Mouse (Mus musculus): ENCODE data around the gene Ech1. TPM values are rescaled to one million over a fixed set of nuclear protein-coding genes. Genes with fewer than 3 reads are reported as not detected.

Ech1 gene
- total RNA-seq, 1 experiment: 64.1 TPM

DNA sequence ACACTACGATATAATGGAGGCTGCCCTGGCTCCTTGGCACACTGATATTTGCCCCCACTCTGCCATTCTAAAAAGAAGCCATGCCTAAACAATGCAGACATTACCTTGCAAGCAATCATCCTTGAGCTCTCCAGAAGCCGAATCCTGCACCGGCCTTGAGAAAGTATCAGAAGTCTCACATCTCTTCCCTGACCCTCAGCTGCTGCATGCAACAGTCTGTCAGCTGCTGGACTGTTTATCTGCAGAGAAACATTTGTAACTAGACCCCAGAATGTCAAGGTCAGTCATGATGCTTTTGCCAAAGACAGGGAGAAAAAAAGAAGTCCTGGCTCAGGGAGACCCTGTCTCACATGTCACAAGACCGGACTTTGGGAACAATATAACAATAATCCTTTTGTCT is 51.1 kb downstream of the Ech1 start:
- H3K9ac ChIP-seq (ENCODE audit: insufficient read depth, low read depth, low read length, poor library complexity, severe bottlenecking): no peak overlapping the region
- in situ Hi-C loops (cut with MboI; ENCODE audit: low sequenced_read_pairs in 2 of 2, unreplicated experiment in 2 of 2): no loop called here
- no peak overlapping the region for H3K27ac ChIP-seq (ENCODE audit: insufficient read depth, low read depth, low read length, poor library complexity, severe bottlenecking)
- no peaks in the 10 kb centered on the region for H3K9me3 ChIP-seq (ENCODE audit: control insufficient read depth, insufficient read depth, low read depth, low read length)
- TF ChIP-seq HCFC1 (IDR thresholded peaks at IDR 0.05; ENCODE audit: borderline replicate concordance, insufficient read depth, low read length) (no peak), ZNF384 (IDR thresholded peaks at IDR 0.05; ENCODE audit: low read depth, low read length) (no peak), ZC3H11A (IDR thresholded peaks at IDR 0.05; ENCODE audit: borderline replicate concordance, low read depth, low read length) (no peak), CHD2 (IDR thresholded peaks at IDR 0.05; ENCODE audit: low read depth, low read length) (no peak), MAFK (IDR thresholded peaks at IDR 0.05; ENCODE audit: insufficient read depth, low read depth, low read length) (no peak)
- peaks cover 0 to 16% of the 10 kb centered on the region in 2 experiments; a peak in 1 of 4 replicates for H3K4me1 ChIP-seq (ENCODE audit: control insufficient read depth in 2 of 2, insufficient read depth in 2 of 2, low read length in 2 of 2, poor library complexity in 1 of 2)
- H3K4me3 ChIP-seq (ENCODE audit: insufficient read depth in 1 of 2, low read depth in 1 of 2, low read length in 2 of 2, poor library complexity in 1 of 2, severe bottlenecking in 1 of 2): no peak overlapping the region
- no peaks in the 10 kb centered on the region for H3K36me3 ChIP-seq (ENCODE audit: control insufficient read depth, insufficient read depth, low read length, poor library complexity, severe bottlenecking)
- no peak for DNase-seq (ENCODE audit: low read depth, low spot score)

DNA sequence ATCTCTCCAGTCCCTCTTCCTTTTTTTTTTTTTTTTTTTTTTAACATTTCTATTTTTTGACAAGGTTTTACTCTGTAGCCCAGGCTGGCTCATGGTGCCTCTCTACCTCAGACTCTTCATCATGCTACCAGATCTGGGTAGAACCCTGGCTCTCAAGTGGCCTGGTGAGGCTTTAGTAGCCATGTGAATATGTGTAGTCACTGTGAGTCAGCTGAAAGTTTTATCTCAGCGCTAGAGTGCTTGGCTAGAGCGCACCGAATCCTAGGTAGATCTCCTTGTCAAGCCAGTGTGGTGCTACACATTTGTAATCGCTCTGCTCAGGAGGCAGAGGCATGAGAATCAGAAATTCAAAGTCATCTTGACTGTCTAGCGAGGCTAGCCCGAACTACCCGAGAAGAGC is 52.1 kb downstream of the Ech1 start:
- Histone ChIP-seq H3K4me1 (ENCODE audit: control insufficient read depth in 2 of 2, insufficient read depth in 2 of 2, low read length in 2 of 2, poor library complexity in 1 of 2) (peaks cover 0 to 24% of the 10 kb centered on the region in 2 experiments; a peak in 2 of 4 replicates), H3K27ac (ENCODE audit: insufficient read depth, low read depth, low read length, poor library complexity, severe bottlenecking) (no peak overlapping the region)
- in situ Hi-C loops (cut with MboI; ENCODE audit: low sequenced_read_pairs in 2 of 2, unreplicated experiment in 2 of 2): no loop called here

DNA sequence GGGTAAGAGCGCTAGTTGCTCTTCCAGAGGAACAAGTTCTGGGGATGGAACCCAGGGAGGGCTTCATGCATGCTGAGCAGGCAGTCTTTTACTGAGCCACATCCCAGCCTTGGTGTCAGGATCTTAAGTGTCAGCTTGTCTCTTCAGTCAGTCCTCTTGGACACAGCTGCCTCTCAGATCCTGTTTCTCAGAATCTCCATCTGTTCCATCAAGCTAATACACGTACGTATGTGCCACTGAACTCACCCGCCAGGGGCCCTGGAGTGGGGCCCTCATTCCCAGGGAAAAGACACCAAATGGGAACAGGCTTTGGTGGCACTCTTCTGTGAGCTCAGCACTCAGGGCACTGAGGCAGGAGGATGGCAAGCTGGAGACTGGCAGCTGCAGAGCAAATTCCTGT is 52.8 kb downstream of the Ech1 start:
- TF ChIP-seq ZC3H11A (IDR thresholded peaks at IDR 0.05; ENCODE audit: borderline replicate concordance, low read depth, low read length) (no peak), HCFC1 (IDR thresholded peaks at IDR 0.05; ENCODE audit: borderline replicate concordance, insufficient read depth, low read length) (no peak), ZNF384 (IDR thresholded peaks at IDR 0.05; ENCODE audit: low read depth, low read length) (no peak), MAFK (IDR thresholded peaks at IDR 0.05; ENCODE audit: insufficient read depth, low read depth, low read length) (no peak), CHD2 (IDR thresholded peaks at IDR 0.05; ENCODE audit: low read depth, low read length) (no peak)
- Histone ChIP-seq H3K36me3 (ENCODE audit: control insufficient read depth, insufficient read depth, low read length, poor library complexity, severe bottlenecking) (no peaks in the 10 kb centered on the region), H3K9ac (ENCODE audit: insufficient read depth, low read depth, low read length, poor library complexity, severe bottlenecking) (no peak overlapping the region), H3K4me1 (ENCODE audit: control insufficient read depth in 2 of 2, insufficient read depth in 2 of 2, low read length in 2 of 2, poor library complexity in 1 of 2) (peaks cover 0 to 24% of the 10 kb centered on the region in 2 experiments; a peak in 2 of 4 replicates), H3K4me3 (ENCODE audit: insufficient read depth in 1 of 2, low read depth in 1 of 2, low read length in 2 of 2, poor library complexity in 1 of 2, severe bottlenecking in 1 of 2) (no peak overlapping the region), H3K27ac (ENCODE audit: insufficient read depth, low read depth, low read length, poor library complexity, severe bottlenecking) (no peak overlapping the region), H3K9me3 (ENCODE audit: control insufficient read depth, insufficient read depth, low read depth, low read length) (no peaks in the 10 kb centered on the region)
- in situ Hi-C loops (cut with MboI; ENCODE audit: low sequenced_read_pairs in 2 of 2, unreplicated experiment in 2 of 2): no loop called here
- no peak for DNase-seq (ENCODE audit: low read depth, low spot score)

More for the DNA sequence above, 52.1 kb downstream of the Ech1 start:
- no peaks in the 10 kb centered on the region for H3K9me3 ChIP-seq (ENCODE audit: control insufficient read depth, insufficient read depth, low read depth, low read length)
- H3K9ac ChIP-seq (ENCODE audit: insufficient read depth, low read depth, low read length, poor library complexity, severe bottlenecking): no peak overlapping the region
- TF ChIP-seq ZNF384 (IDR thresholded peaks at IDR 0.05; ENCODE audit: low read depth, low read length) (no peak; the same call in 1 of the 2 replicates), CHD2 (IDR thresholded peaks at IDR 0.05; ENCODE audit: low read depth, low read length) (no peak), MAFK (IDR thresholded peaks at IDR 0.05; ENCODE audit: insufficient read depth, low read depth, low read length) (peak; percentile 65; the same call in 1 of the 2 replicates)
- no peak for DNase-seq (ENCODE audit: low read depth, low spot score)
- H3K4me3 ChIP-seq (ENCODE audit: insufficient read depth in 1 of 2, low read depth in 1 of 2, low read length in 2 of 2, poor library complexity in 1 of 2, severe bottlenecking in 1 of 2): no peak overlapping the region
- no peaks in the 10 kb centered on the region for H3K36me3 ChIP-seq (ENCODE audit: control insufficient read depth, insufficient read depth, low read length, poor library complexity, severe bottlenecking)

DNA sequence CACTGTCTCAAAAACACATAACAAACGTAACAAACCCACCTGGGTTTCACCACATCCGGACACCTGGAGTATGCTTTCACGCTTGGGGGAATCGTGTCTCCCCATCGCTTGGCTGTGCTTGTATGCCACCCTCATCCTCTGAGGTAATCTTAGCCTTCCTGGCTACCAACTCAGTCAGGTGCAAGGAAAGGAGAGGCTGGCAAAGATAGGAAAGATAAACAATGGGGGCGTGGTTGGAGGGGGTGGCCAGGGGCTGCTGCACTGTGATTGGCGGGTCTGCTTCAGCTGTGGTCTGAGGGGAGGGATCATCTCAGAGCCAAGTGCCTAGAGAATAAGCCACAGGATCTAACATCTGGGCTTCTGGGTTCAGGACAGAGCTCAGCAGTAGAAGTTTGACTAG is 54.6 kb downstream of the Ech1 start:
- Histone ChIP-seq H3K9ac (ENCODE audit: insufficient read depth, low read depth, low read length, poor library complexity, severe bottlenecking) (no peak overlapping the region), H3K9me3 (ENCODE audit: control insufficient read depth, insufficient read depth, low read depth, low read length) (no peaks in the 10 kb centered on the region), H3K36me3 (ENCODE audit: control insufficient read depth, insufficient read depth, low read length, poor library complexity, severe bottlenecking) (no peaks in the 10 kb centered on the region; the same call in 1 of the 2 replicates), H3K27ac (ENCODE audit: insufficient read depth, low read depth, low read length, poor library complexity, severe bottlenecking) (no peak overlapping the region), H3K4me1 (ENCODE audit: control insufficient read depth in 2 of 2, insufficient read depth in 2 of 2, low read length in 2 of 2, poor library complexity in 1 of 2) (peaks cover 0 to 24% of the 10 kb centered on the region in 2 experiments; a peak in 2 of 4 replicates), H3K4me3 (ENCODE audit: insufficient read depth in 1 of 2, low read depth in 1 of 2, low read length in 2 of 2, poor library complexity in 1 of 2, severe bottlenecking in 1 of 2) (no peak overlapping the region)
- TF ChIP-seq ZC3H11A (IDR thresholded peaks at IDR 0.05; ENCODE audit: borderline replicate concordance, low read depth, low read length): no peak
- TF ChIP-seq ZNF384 (IDR thresholded peaks at IDR 0.05; ENCODE audit: low read depth, low read length): no peak
- TF ChIP-seq CHD2 (IDR thresholded peaks at IDR 0.05; ENCODE audit: low read depth, low read length): no peak
- in situ Hi-C loops (cut with MboI; ENCODE audit: low sequenced_read_pairs in 2 of 2, unreplicated experiment in 2 of 2): no loop called here
- DNase-seq (ENCODE audit: low read depth, low spot score): peak; percentile 56

DNA sequence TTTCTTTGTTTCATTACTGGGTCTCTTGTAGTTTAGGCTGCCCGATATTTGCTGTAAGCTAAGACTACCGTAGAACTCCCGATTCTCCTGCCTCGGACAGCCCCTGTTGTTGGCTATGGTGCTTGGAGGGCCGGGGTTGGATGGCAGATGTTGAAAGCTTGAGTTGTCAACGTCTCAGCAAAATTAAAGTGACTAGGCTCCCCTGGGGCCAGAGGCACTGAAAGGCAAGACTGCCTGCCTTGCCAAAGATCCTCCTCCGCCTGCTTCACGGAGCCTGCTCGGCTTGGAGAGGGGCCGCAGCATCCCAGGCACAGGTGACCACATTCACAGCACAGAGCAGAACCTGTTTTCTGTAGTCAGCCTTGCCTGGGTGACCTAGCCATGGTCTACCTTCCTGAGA is 55.5 kb downstream of the Ech1 start:
- no peaks in the 10 kb centered on the region for H3K9me3 ChIP-seq (ENCODE audit: control insufficient read depth, insufficient read depth, low read depth, low read length)
- H3K36me3 ChIP-seq (ENCODE audit: control insufficient read depth, insufficient read depth, low read length, poor library complexity, severe bottlenecking): no peaks in the 10 kb centered on the region; the same call in 1 of the 2 replicates
- no peak overlapping the region for H3K4me3 ChIP-seq (ENCODE audit: insufficient read depth in 1 of 2, low read depth in 1 of 2, low read length in 2 of 2, poor library complexity in 1 of 2, severe bottlenecking in 1 of 2)
- TF ChIP-seq CHD2 (IDR thresholded peaks at IDR 0.05; ENCODE audit: low read depth, low read length) (no peak), HCFC1 (IDR thresholded peaks at IDR 0.05; ENCODE audit: borderline replicate concordance, insufficient read depth, low read length) (no peak), ZC3H11A (IDR thresholded peaks at IDR 0.05; ENCODE audit: borderline replicate concordance, low read depth, low read length) (no peak), ZNF384 (IDR thresholded peaks at IDR 0.05; ENCODE audit: low read depth, low read length) (no peak), MAFK (IDR thresholded peaks at IDR 0.05; ENCODE audit: insufficient read depth, low read depth, low read length) (no peak)
- in situ Hi-C loops (cut with MboI; ENCODE audit: low sequenced_read_pairs in 2 of 2, unreplicated experiment in 2 of 2): no loop called here
- no peak overlapping the region for H3K9ac ChIP-seq (ENCODE audit: insufficient read depth, low read depth, low read length, poor library complexity, severe bottlenecking)
- no peak overlapping the region for H3K27ac ChIP-seq (ENCODE audit: insufficient read depth, low read depth, low read length, poor library complexity, severe bottlenecking)
- DNase-seq (ENCODE audit: low read depth, low spot score): no peak
- H3K4me1 ChIP-seq (ENCODE audit: control insufficient read depth in 2 of 2, insufficient read depth in 2 of 2, low read length in 2 of 2, poor library complexity in 1 of 2): peaks cover 0 to 24% of the 10 kb centered on the region in 2 experiments; a peak in 2 of 4 replicates

All from ES-E14 (cell line).